Mouse (Mus musculus) CH12.LX (cell line): ENCODE measurements around the gene Myom1. TPM values are rescaled to one million over a fixed set of nuclear protein-coding genes. Genes with fewer than 3 reads are reported as not detected.

ENCODE experiments used
- DNase-seq: peaks from one replicate; pipeline ENCODE4 v3.0.0-alpha.2; 2013; ENCODE audit errors: extremely low read depth
- H3K27ac ChIP-seq: 2 replicates; pipeline ENCODE4 v1.5.1; 2012; ENCODE audit warnings: low read depth, mild to moderate bottlenecking, control low read depth, moderate library complexity; ENCODE audit not compliant: insufficient read depth
- H3K27me3 ChIP-seq: replicated peaks from 2 replicates; pipeline ENCODE3; 2012; ENCODE audit warnings: inconsistent platforms
- H3K36me3 ChIP-seq, 2 experiments: replicated peaks in 1 of 2; 2 replicates each; pipeline versions ENCODE3 to v1.6.1; 2012; ENCODE audit warnings: inconsistent platforms in 1 of 2, low read length in 1 of 2, mild to moderate bottlenecking in 1 of 2, mixed read lengths in 1 of 2, moderate library complexity in 1 of 2; ENCODE audit not compliant: control insufficient read depth in 1 of 2, insufficient read depth in 1 of 2
- H3K4me1 ChIP-seq, 2 experiments: 2 replicates each; pipeline ENCODE4 v1.6.1; 2012; ENCODE audit warnings: inconsistent platforms in 1 of 2, moderate library complexity in 1 of 2; ENCODE audit not compliant: insufficient read depth in 2 of 2, control insufficient read depth in 1 of 2
- H3K4me2 ChIP-seq: 2 replicates; pipeline ENCODE4 v1.6.1; 2012; ENCODE audit warnings: low read depth, mild to moderate bottlenecking, control low read depth; ENCODE audit not compliant: poor library complexity, insufficient read depth, severe bottlenecking
- H3K4me3 ChIP-seq, 3 experiments: fragments of 150-350 bp in 1 of 3; sonication (generic) in 1 of 3; replicated peaks in 1 of 3; 2 replicates each; pipeline versions ENCODE3 to v1.5.1; 2011 to 2012; ENCODE audit warnings: low read depth in 2 of 3, low read length in 2 of 3, mild to moderate bottlenecking in 2 of 3, moderate library complexity in 2 of 3, control low read depth in 1 of 3, improper control_type of control experiment in 1 of 3, inconsistent platforms in 1 of 3, mixed read lengths in 1 of 3; ENCODE audit not compliant: poor library complexity in 1 of 3
- H3K79me2 ChIP-seq: replicated peaks from 2 replicates; pipeline ENCODE4 v1.6.1; 2012; ENCODE audit warnings: mild to moderate bottlenecking, moderate library complexity; ENCODE audit not compliant: control insufficient read depth, poor library complexity, insufficient read depth, severe bottlenecking; ENCODE audit errors: extremely low read depth
- H3K9ac ChIP-seq: 2 replicates; pipeline ENCODE4 v1.6.1; 2012; ENCODE audit warnings: low read depth, mild to moderate bottlenecking, control low read depth, moderate library complexity; ENCODE audit not compliant: insufficient read depth
- H3K9me3 ChIP-seq: replicated peaks from 2 replicates; pipeline ENCODE3; 2012; ENCODE audit warnings: low read length, inconsistent platforms, mixed read lengths
- ETS1 ChIP-seq: conservative IDR thresholded peaks from 2 replicates; pipeline ENCODE4 v1.6.1; 2012; ENCODE audit warnings: low read depth, mild to moderate bottlenecking, inconsistent platforms, low read length, improper control_type of control experiment, moderate library complexity
- IRF4 ChIP-seq: IDR thresholded peaks from 2 replicates; pipeline ENCODE4 v1.6.1; 2014; ENCODE audit warnings: low read depth, mild to moderate bottlenecking, inconsistent platforms, low read length, improper control_type of control experiment
- JUND ChIP-seq: conservative IDR thresholded peaks from 2 replicates; pipeline ENCODE4 v1.6.1; 2011; ENCODE audit warnings: low read depth, low read length, improper control_type of control experiment
- MEF2A ChIP-seq: IDR thresholded peaks from 2 replicates; pipeline ENCODE4 v1.6.1; 2014; ENCODE audit warnings: low read depth, mild to moderate bottlenecking, inconsistent platforms, low read length, improper control_type of control experiment, borderline replicate concordance
- MXI1 ChIP-seq: IDR thresholded peaks from 2 replicates; pipeline ENCODE4 v1.6.1; 2011; ENCODE audit warnings: mild to moderate bottlenecking, low read depth, low read length, improper control_type of control experiment
- NRF1 ChIP-seq: IDR thresholded peaks from 2 replicates; pipeline ENCODE4 v1.6.1; 2014; ENCODE audit warnings: low read depth, mild to moderate bottlenecking, inconsistent platforms, low read length, improper control_type of control experiment, moderate library complexity
- PAX5 ChIP-seq: IDR thresholded peaks from 2 replicates; pipeline ENCODE4 v1.6.1; 2012; ENCODE audit warnings: low read length, inconsistent platforms, mixed read lengths
- SMC3 ChIP-seq: IDR thresholded peaks from 2 replicates; pipeline ENCODE4 v1.6.1; 2011; ENCODE audit warnings: low read depth, low read length, improper control_type of control experiment
- TBP ChIP-seq: conservative IDR thresholded peaks from 2 replicates; pipeline ENCODE4 v1.6.1; 2011; ENCODE audit warnings: low read depth, low read length, improper control_type of control experiment
- USF1 ChIP-seq: IDR thresholded peaks from 2 replicates; pipeline ENCODE4 v1.6.1; 2014; ENCODE audit warnings: low read depth, mild to moderate bottlenecking, inconsistent platforms, low read length, improper control_type of control experiment
- ZC3H11A ChIP-seq: IDR thresholded peaks from 2 replicates; pipeline ENCODE4 v1.6.1; 2012; ENCODE audit warnings: low read depth, mild to moderate bottlenecking, inconsistent platforms, low read length, improper control_type of control experiment
- dilution Hi-C: fragments of 300-500 bp; cut with MboI; formaldehyde crosslinking; loops from 2 replicates; pipeline ENCODE4 v1.14.3; 2020; ENCODE audit warnings: low sequenced_read_pairs; ENCODE audit not compliant: extremely low pct_unique_long_range_greater_than_20kb, extremely low pct_ligation_motif_present
- in situ Hi-C: fragments of 300-500 bp; cut with MboI; formaldehyde crosslinking; loops from 3 replicates; pipeline ENCODE4 v1.14.3; 2019; ENCODE audit warnings: low sequenced_read_pairs, low pct_ligation_motif_present, low pct_unique_long_range_greater_than_20kb, mixed read lengths
- polyA plus RNA-seq: library from polyadenylated mRNA; unstranded; fragments of >175 nt; gene quantifications from 2 replicates; pipeline ENCODE4 v1.2.1, GENCODE M21; 2012; ENCODE audit warnings: low read depth; ENCODE audit not compliant: insufficient read length
- total RNA-seq, 2 experiments: library from RNA; depleted of rRNA; stranded (reverse); fragments of 300-350 nt in 1 of 2; fragments of >200 nt in 1 of 2; gene quantifications; 2 replicates each; pipeline ENCODE4 v1.2.3; 2012 to 2014

Myom1 gene
- total and polyA plus RNA-seq, 3 experiments = 0.26 to 0.93 (median 0.55) TPM

DNA sequence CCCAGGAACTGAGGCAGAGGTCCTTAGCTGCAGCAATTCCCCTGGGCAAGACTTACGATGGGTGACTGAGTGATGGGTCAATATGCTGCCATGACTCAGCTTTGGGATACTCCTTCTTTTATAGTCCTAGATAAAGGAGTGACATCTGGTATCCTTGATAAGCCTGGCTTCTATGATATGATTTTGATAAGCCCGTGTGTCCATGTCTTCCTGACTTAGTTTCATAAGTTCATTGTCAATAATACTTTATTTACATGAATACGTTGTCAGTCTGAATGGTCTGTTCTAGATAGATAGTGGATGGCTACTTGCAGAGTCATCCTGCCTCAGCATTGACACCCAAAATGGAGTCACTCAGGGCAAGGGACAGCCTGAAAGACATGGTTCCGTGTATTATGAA lies 168.7 kb downstream of the Myom1 start:
- in situ Hi-C loops (no loop called here), dilution Hi-C loops (no loop called here)
- TF ChIP-seq ZC3H11A (no peak), NRF1 (no peak), MXI1 (no peak), ETS1 (no peak), USF1 (no peak), SMC3 (no peak), JUND (no peak), TBP (no peak), MEF2A (no peak), PAX5 (no peak), IRF4 (no peak)
- peaks cover 3 to 4% of the 10 kb centered on the region in 2 experiments; a peak in 2 of 4 replicates for H3K4me1 ChIP-seq
- H3K79me2 ChIP-seq = no peaks in the 10 kb centered on the region
- no peak overlapping the region for H3K9ac ChIP-seq
- H3K27ac ChIP-seq = no peak overlapping the region
- no peaks in the 10 kb centered on the region for H3K27me3 ChIP-seq
- H3K9me3 ChIP-seq = no peaks in the 10 kb centered on the region
- no peak for DNase-seq
- no peak overlapping the region for H3K4me3 ChIP-seq
- H3K4me2 ChIP-seq = no peak overlapping the region
- H3K36me3 ChIP-seq = no peaks in the 10 kb centered on the region

Other genes starting within 250 kb of the Myom1 start
- gene Tgif1, start 149.1 kb upstream of the Myom1 start, total RNA-seq (2012; rRNA removed) = 37.0 and 44.5 TPM in 2 replicates
- 66.3 and 70.6 TPM in 2 replicates for gene Tgif1, start 149.1 kb upstream of the Myom1 start, total RNA-seq (2014; rRNA removed)
- gene Tgif1, start 149.1 kb upstream of the Myom1 start, polyA plus RNA-seq = 59.2 and 74.4 TPM in 2 replicates
- 163 and 171 TPM in 2 replicates for gene Myl12a, start 245 bp downstream of the Myom1 start, total RNA-seq (2012; rRNA removed)
- gene Myl12a, start 245 bp downstream of the Myom1 start, total RNA-seq (2014; rRNA removed) = 246 and 279 TPM in 2 replicates
- gene Myl12a, start 245 bp downstream of the Myom1 start, polyA plus RNA-seq = 280 and 285 TPM in 2 replicates
- 25.1 and 28.1 TPM in 2 replicates for gene Lpin2, start 179.9 kb downstream of the Myom1 start, total RNA-seq (2012; rRNA removed)
- 25.4 TPM in 2 replicates for gene Lpin2, start 179.9 kb downstream of the Myom1 start, total RNA-seq (2014; rRNA removed)
- 30.4 and 31.4 TPM in 2 replicates for gene Lpin2, start 179.9 kb downstream of the Myom1 start, polyA plus RNA-seq